Mouse (Mus musculus) thymus, adult 2 months (tissue): Measurements from ENCODE around the gene Actb.

ENCODE experiments used
- CTCF ChIP-seq: fragments of 200-500 bp; IDR thresholded peaks from 2 replicates; pipeline ENCODE4 v1.5.1; 2012; ENCODE audit warnings: mild to moderate bottlenecking, control low read depth, low read length, moderate library complexity, borderline replicate concordance; ENCODE audit not compliant: control insufficient read depth, poor library complexity, insufficient read depth; ENCODE audit errors: extremely low read depth
- POLR2A ChIP-seq: fragments of 200-500 bp; IDR thresholded peaks from 2 replicates; pipeline ENCODE4 v1.6.1; 2012; ENCODE audit warnings: mild to moderate bottlenecking, low read length, control low read depth, moderate library complexity; ENCODE audit not compliant: control insufficient read depth, poor library complexity, insufficient read depth; ENCODE audit errors: extremely low read depth

DNA sequence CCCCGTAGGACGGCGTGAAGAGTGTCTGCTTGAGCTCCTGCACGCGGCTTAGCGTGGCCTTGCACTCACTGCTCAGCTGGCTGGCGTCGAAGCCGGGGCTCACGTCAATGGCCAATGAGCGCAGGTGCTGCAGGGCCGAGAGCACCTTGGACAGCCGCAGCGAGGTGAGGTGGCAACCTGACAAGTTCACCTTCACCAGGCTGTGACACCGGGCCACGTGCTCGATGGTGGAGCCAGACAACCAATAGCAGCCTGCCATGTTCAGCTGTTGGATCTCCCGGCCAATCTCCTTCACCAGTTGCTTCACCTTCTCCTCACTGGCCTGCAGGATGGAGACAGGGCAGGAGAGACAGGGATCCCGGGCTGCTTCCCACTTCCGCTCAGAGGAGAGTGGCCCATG is 19.8 kb downstream of the Actb start:
- TF ChIP-seq CTCF = no peak
- TF ChIP-seq POLR2A = no peak
